Mouse (Mus musculus) testis, adult 2 months (tissue): ENCODE measurements around the gene Rnf220.

Source experiments
- CTCF ChIP-seq: fragments of 200-500 bp; IDR thresholded peaks from 2 replicates; pipeline ENCODE4 v1.5.1; 2012; ENCODE audit warnings: low read depth, mild to moderate bottlenecking, inconsistent platforms, low read length, moderate library complexity; ENCODE audit not compliant: control insufficient read depth, insufficient read depth, insufficient replicate concordance
- POLR2A ChIP-seq: fragments of 200-500 bp; IDR thresholded peaks from 2 replicates; pipeline ENCODE4 v1.6.1; 2012; ENCODE audit warnings: low read depth, mild to moderate bottlenecking, inconsistent platforms, low read length, moderate library complexity; ENCODE audit not compliant: control insufficient read depth

- TF ChIP-seq POLR2A (no peak), CTCF (no peak)
Measured at GRCm38 (mm10) chr4:117234166-117234741, 262.6 kb downstream of the Rnf220 start.
